Mouse (Mus musculus) liver, embryonic 14.5 days (tissue): ENCODE results near the gene Egfr.

Experiments
- CTCF ChIP-seq: IDR thresholded peaks from 2 replicates; pipeline ENCODE4 v1.5.1; 2016; ENCODE audit warnings: antibody characterized with exemption, low read depth, control low read depth
- EP300 ChIP-seq: IDR thresholded peaks from 2 replicates; pipeline ENCODE4 v1.6.1; 2016; ENCODE audit warnings: antibody characterized with exemption, low read depth

GRCm38 (mm10) chr11:16904302-16905011 is 152.5 kb downstream of the Egfr start:
- no peak for TF ChIP-seq EP300
- no peak for TF ChIP-seq CTCF
